8 mouse cellular contexts compared by ENCODE assay signal in the genomic region with DNA sequence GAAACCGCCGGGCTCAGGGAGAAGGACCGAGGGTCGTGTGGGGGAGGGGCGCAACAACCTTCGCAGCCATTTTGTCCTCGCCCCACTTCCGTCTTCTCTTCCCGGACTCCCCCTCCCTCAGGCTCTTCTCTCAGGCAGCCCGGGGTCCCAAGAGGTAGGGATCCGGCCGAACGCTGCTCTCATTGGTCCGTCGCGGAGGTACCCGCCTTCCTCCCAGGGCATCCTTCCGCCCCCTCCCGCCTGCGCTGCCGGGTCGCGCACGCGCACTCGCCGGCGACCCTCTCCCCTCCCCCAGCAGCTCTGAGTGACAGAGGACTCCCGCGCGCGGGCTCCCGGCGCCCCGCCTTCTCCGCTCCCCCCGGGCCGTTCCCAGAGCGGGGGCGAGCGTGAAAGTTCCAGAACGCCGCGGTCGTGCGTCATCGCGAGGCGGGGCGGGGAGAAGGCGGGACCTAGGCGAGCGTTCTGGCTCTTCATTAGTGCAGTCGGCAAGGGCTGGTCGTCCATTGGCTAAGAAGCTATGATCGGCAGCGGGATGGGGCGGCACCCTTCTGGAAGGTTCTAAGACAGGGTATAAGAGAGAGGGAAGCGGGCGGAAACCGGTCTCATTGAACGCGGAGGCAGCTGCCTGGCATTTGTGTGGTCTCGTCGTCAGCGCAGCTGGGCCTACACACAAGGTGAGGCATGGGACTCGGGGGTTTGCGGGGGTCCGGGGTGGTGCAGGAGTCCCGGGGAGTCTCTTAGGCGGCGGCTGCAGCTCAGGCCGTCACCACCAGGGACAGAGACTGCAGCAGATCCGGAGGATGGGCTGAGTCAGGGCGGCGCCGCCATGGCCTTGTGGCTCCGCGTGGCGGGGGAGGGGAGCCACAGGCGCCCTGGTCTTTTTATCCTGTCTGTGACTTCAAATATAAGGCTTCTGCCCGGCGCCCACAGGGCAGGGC. TPM values are rescaled to one million over a fixed set of nuclear protein-coding genes. Genes with fewer than 3 reads are reported as not detected.
A peak's percentile ranks its signal among the peaks of the same experiment; 100 is the strongest.
DNase-seq lines count a peak whose midpoint lies in the region; ATAC-seq and TF ChIP-seq lines count a peak whose summit lies in the region.

Hspa8 (plus strand) TSS at position 310 of the 938 bp plus-strand sequence.

- TF ChIP-seq EP300 in MEL (IDR thresholded peaks at IDR 0.05; ENCODE audit: low read depth in 1 of 2, low read length in 2 of 2), result peak in 1 of 2 experiments; percentile 7; a peak in 1 of 4 replicates

- H3K4me3 ChIP-seq in MEL (ENCODE audit: control insufficient read depth in 1 of 2, insufficient read depth in 1 of 2, low read depth in 2 of 2, low read length in 2 of 2), result peak within 1 kb of the TSS; percentile 61 to 97
- peak within 1 kb of the TSS; percentile 74 for H3K4me3 ChIP-seq in cerebellum, adult 2 months (replicated peaks; ENCODE audit: insufficient read depth, low read depth, low read length)
- peak within 1 kb of the TSS; percentile 97 for H3K4me3 ChIP-seq in forebrain, postnatal 0 days (ENCODE audit: low read depth, low read length)
- H3K4me3 ChIP-seq in lung, embryonic 15.5 days, result peak within 1 kb of the TSS; percentile 81

- H3K27me3 ChIP-seq in MEL (ENCODE audit: control insufficient read depth in 1 of 2, insufficient read depth in 2 of 2, low read length in 2 of 2), result no peaks in the 10 kb centered on the region
- H3K27me3 ChIP-seq in cerebellum, adult 2 months (ENCODE audit: control insufficient read depth, insufficient read depth, low read length), result no peaks in the 10 kb centered on the region
- no peaks in the 10 kb centered on the region for H3K27me3 ChIP-seq in forebrain, postnatal 0 days (ENCODE audit: insufficient read depth, low read length)
- no peaks in the 10 kb centered on the region for H3K27me3 ChIP-seq in lung, embryonic 15.5 days

- WGBS in cerebellum, adult 2 months, result 1% methylated on average over 79 of the region's 83 CpGs
- WGBS in forebrain, postnatal 0 days, result 2% methylated on average over 75 of the region's 83 CpGs
- under 1% methylated on average over 73 of the region's 83 CpGs for WGBS in lung, embryonic 15.5 days

- TF ChIP-seq POLR2A in MEL (IDR thresholded peaks at IDR 0.05; ENCODE audit: control insufficient read depth in 1 of 2, insufficient read depth in 1 of 2, low read depth in 1 of 2, low read length in 2 of 2, poor library complexity in 1 of 2), result peak; percentile 96 to 98
- TF ChIP-seq POLR2A in cerebellum, adult 2 months (IDR thresholded peaks at IDR 0.05; ENCODE audit: borderline replicate concordance, insufficient read depth, low read length), result peak; percentile 100

- H3K9ac ChIP-seq in MEL (ENCODE audit: control insufficient read depth, low read depth, low read length, poor library complexity, severe bottlenecking), result peak within 1 kb of the TSS; percentile 100
- H3K9ac ChIP-seq in forebrain, postnatal 0 days, result peak within 1 kb of the TSS; percentile 91
- peak within 1 kb of the TSS; percentile 96 for H3K9ac ChIP-seq in lung, embryonic 15.5 days

- peaks cover 2 to 19% of the 10 kb centered on the region in 2 experiments; a peak in 3 of 4 replicates for H3K36me3 ChIP-seq in MEL (ENCODE audit: control insufficient read depth in 1 of 2, insufficient read depth in 2 of 2, low read length in 2 of 2)
- peaks cover 25% of the 10 kb centered on the region for H3K36me3 ChIP-seq in forebrain, postnatal 0 days (ENCODE audit: insufficient read depth)
- H3K36me3 ChIP-seq in lung, embryonic 15.5 days, result peaks cover 29% of the 10 kb centered on the region

- H3K4me2 ChIP-seq in forebrain, postnatal 0 days (ENCODE audit: low read depth), result peak within 1 kb of the TSS; percentile 76
- peak within 1 kb of the TSS; percentile 72 for H3K4me2 ChIP-seq in lung, embryonic 15.5 days

- no peak for TF ChIP-seq RAD21 in MEL (IDR thresholded peaks at IDR 0.05; ENCODE audit: low read depth, low read length)

- DNase-seq in MEL (ENCODE audit: low read depth, low spot score), result peak; percentile 99
- peak; percentile 100 for DNase-seq in cerebellum, adult 2 months
- DNase-seq in forebrain, postnatal 0 days, result peak; percentile 100
- peak; percentile 100 for DNase-seq in heart, postnatal 4 days
- peak; percentile 100 for DNase-seq in layer of hippocampus, adult 8-10 months (ENCODE audit: low spot score in 2 of 2)
- DNase-seq in ovary, adult 18-20 months (ENCODE audit: low spot score), result peak; percentile 100
- peak; percentile 100 for DNase-seq in thymus, postnatal 0 days (ENCODE audit: low spot score)

- H3K4me1 ChIP-seq in MEL (ENCODE audit: control insufficient read depth in 1 of 2, insufficient read depth in 2 of 2, low read length in 2 of 2), result peaks cover 0 to 14% of the 10 kb centered on the region in 2 experiments; a peak in 2 of 4 replicates
- peaks cover 8% of the 10 kb centered on the region for H3K4me1 ChIP-seq in cerebellum, adult 2 months (ENCODE audit: control insufficient read depth, insufficient read depth, low read length)
- 0 out of 2 replicates have a peak, but pooled peaks cover 3% of the 10 kb centered on the region for H3K4me1 ChIP-seq in forebrain, postnatal 0 days (ENCODE audit: insufficient read depth)
- peaks cover 35% of the 10 kb centered on the region for H3K4me1 ChIP-seq in lung, embryonic 15.5 days

- 0 out of 6 replicates have a peak, but pooled peaks of 1 of the 3 experiments have one; percentile 8 for TF ChIP-seq CTCF in MEL (IDR thresholded peaks at IDR 0.05 in 2 of 3, conservative IDR thresholded peaks at IDR 0.05 in 1 of 3; ENCODE audit: control insufficient read depth in 1 of 3, insufficient read depth in 1 of 3, low read depth in 2 of 3, low read length in 3 of 3, poor library complexity in 1 of 3, severe bottlenecking in 1 of 3)
- no peak for TF ChIP-seq CTCF in cerebellum, adult 2 months (IDR thresholded peaks at IDR 0.05; ENCODE audit: borderline replicate concordance, insufficient read depth, low read depth, low read length)
- TF ChIP-seq CTCF in forebrain, postnatal 0 days (IDR thresholded peaks at IDR 0.05; ENCODE audit: low read depth), result peak; percentile 62

- peak within 1 kb of the TSS; percentile 100 for H3K27ac ChIP-seq in MEL (ENCODE audit: control insufficient read depth, low read depth, low read length)
- peak within 1 kb of the TSS; percentile 99 for H3K27ac ChIP-seq in cerebellum, adult 2 months (ENCODE audit: insufficient read depth, low read length)
- H3K27ac ChIP-seq in forebrain, postnatal 0 days (ENCODE audit: low read depth, low read length), result peak within 1 kb of the TSS; percentile 98
- H3K27ac ChIP-seq in lung, embryonic 15.5 days, result peak within 1 kb of the TSS; percentile 99

- peaks cover 36% of the 10 kb centered on the region for H3K79me2 ChIP-seq in MEL (ENCODE audit: control insufficient read depth, insufficient read depth, low read length, poor library complexity)

- no peaks in the 10 kb centered on the region for H3K9me3 ChIP-seq in MEL (replicated peaks; ENCODE audit: insufficient read depth, low read length)
- no peaks in the 10 kb centered on the region for H3K9me3 ChIP-seq in forebrain, postnatal 0 days (ENCODE audit: low read length)
- no peaks in the 10 kb centered on the region for H3K9me3 ChIP-seq in lung, embryonic 15.5 days

- peak; percentile 96 for ATAC-seq in forebrain, postnatal 0 days
- ATAC-seq in lung, embryonic 15.5 days (ENCODE audit: borderline replicate concordance, extremely low read depth, low FRiP score, low TSS enrichment), result peak; percentile 97

TF ChIP-seq in MEL, 35 proteins besides CTCF, POLR2A, EP300 and RAD21 (continues in another document):
- TF ChIP-seq MYB (IDR thresholded peaks at IDR 0.05; ENCODE audit: low read depth, low read length), result no peak
- TF ChIP-seq RCOR1 (IDR thresholded peaks at IDR 0.05; ENCODE audit: low read depth, low read length), result no peak
- no peak; the same call in 1 of the 2 replicates for TF ChIP-seq BHLHE40 (IDR thresholded peaks at IDR 0.05; ENCODE audit: borderline replicate concordance, low read depth, low read length)
- no peak for TF ChIP-seq MAFK (IDR thresholded peaks at IDR 0.05; ENCODE audit: borderline replicate concordance, low read depth, low read length)
- TF ChIP-seq CHD2 (IDR thresholded peaks at IDR 0.05; ENCODE audit: low read length), result peak; percentile 9; the same call in 1 of the 2 replicates
- TF ChIP-seq USF1 (IDR thresholded peaks at IDR 0.05; ENCODE audit: low read depth, low read length), result no peak
- TF ChIP-seq SIN3A (IDR thresholded peaks at IDR 0.05; ENCODE audit: low read length), result peak; percentile 55
- no peak for TF ChIP-seq ZNF384 (IDR thresholded peaks at IDR 0.05; ENCODE audit: low read depth, low read length)
- no peak; the same call in 1 of the 2 replicates for TF ChIP-seq KAT2A (conservative IDR thresholded peaks at IDR 0.05; ENCODE audit: low read depth, low read length)
- TF ChIP-seq GABPA (IDR thresholded peaks at IDR 0.05; ENCODE audit: low read depth, low read length), result no peak
- no peak; the same call in 1 of the 2 replicates for TF ChIP-seq MYC (IDR thresholded peaks at IDR 0.05; ENCODE audit: low read depth, low read length)
- TF ChIP-seq MAZ (IDR thresholded peaks at IDR 0.05; ENCODE audit: low read depth, low read length), result peak; percentile 97
- TF ChIP-seq UBTF (IDR thresholded peaks at IDR 0.05; ENCODE audit: borderline replicate concordance, insufficient read depth, low read depth, low read length), result no peak; the same call in 1 of the 2 replicates
- no peak for TF ChIP-seq ZKSCAN1 (IDR thresholded peaks at IDR 0.05; ENCODE audit: low read depth, low read length)
- TF ChIP-seq MEF2A (IDR thresholded peaks at IDR 0.05; ENCODE audit: extremely low read depth, insufficient replicate concordance, low read depth, low read length, poor library complexity, severe bottlenecking), result no peak
- no peak for TF ChIP-seq GATA1 (IDR thresholded peaks at IDR 0.05; ENCODE audit: low read depth, low read length)
- TF ChIP-seq MXI1 (IDR thresholded peaks at IDR 0.05; ENCODE audit: low read depth, low read length), result peak; percentile 17; the same call in 1 of the 2 replicates
- TF ChIP-seq NRF1 (IDR thresholded peaks at IDR 0.05; ENCODE audit: insufficient read depth, low read depth, low read length, poor library complexity, severe bottlenecking), result peak; percentile 86

RNA-seq across cellular contexts. Expression of gene Hspa8, which starts in this region (rescaled TPM):
- 2,632 and 5,439 TPM in 2 replicates for total RNA-seq in MEL (2012; rRNA removed)
- 1,000 to 10,000 TPM in 1 of 2 experiments, 100 to 1,000 TPM in 1; 418 to 3,011 TPM for polyA plus RNA-seq in MEL (2012; ENCODE audit: insufficient read depth in 1 of 2, insufficient read length in 2 of 2, low read depth in 1 of 2, low replicate concordance in 2 of 2, missing spikeins in 1 of 2)
- polyA plus RNA-seq in cerebellum, adult 2 months (2012; rRNA removed), result 2,645 and 2,703 TPM in 2 replicates
- total RNA-seq in forebrain, postnatal 0 days (2014; rRNA removed), result 3,364 and 4,241 TPM in 2 replicates
- 2,287 and 2,372 TPM in 2 replicates for polyA plus RNA-seq in forebrain, postnatal 0 days (2015; fragmentation: Nextera tagmentation; extraction: Ambion mirVana)
- total RNA-seq in heart, postnatal 4 days (2021), result 1,000 to 10,000 TPM; 1,168 to 1,187 TPM
- 1,000 to 10,000 TPM; 1,628 to 2,341 (median 2,100) TPM for total RNA-seq in layer of hippocampus, adult 8-10 months (2022)
- polyA plus RNA-seq in lung, embryonic 15.5 days (2015; fragmentation: Nextera tagmentation; extraction: Ambion mirVana), result 2,564 and 2,677 TPM in 2 replicates
- 1,839 and 2,551 TPM in 2 replicates for polyA plus RNA-seq in thymus, postnatal 0 days (2015; fragmentation: Nextera tagmentation; extraction: Ambion mirVana)

Comparison
In these comparisons a context has a peak if more than half of its experiments do, and no peak if none do; other contexts are left out.
1. Peak in every context shown above with its lines: DNase-seq, ATAC-seq, H3K4me3 ChIP-seq and H3K27ac ChIP-seq.